Mouse (Mus musculus) v-Abl transformed pro-B cells (cell line): ENCODE results near the gene Prelp.

Source experiments
- in situ Hi-C, 2 experiments: fragments of 400-800 bp; cut with MboI; formaldehyde crosslinking; loops; one replicate each; pipeline ENCODE4 v1.15.1; 2025; ENCODE audit not compliant: unreplicated experiment in 2 of 2

The Prelp gene

DNA sequence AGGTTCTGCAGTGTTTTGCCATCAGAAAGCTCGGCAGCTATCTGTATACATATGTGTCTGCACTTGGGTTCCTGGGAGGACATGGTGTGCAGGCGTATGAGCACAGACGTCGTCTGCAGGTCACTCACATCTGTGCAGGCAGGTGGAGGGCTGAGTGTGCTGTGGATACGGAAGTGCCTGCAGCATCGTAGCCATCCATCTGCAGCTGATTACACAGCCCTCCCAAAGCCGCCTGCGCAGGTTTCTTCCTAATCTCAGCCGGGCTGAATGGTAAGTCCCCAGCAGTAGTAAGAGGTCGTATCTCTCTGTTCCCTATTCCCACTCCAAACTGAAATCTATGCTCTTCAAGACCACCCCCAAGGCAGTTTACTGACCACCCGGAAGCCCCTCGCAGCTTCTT lies 14.8 kb downstream of the Prelp start:
- in situ Hi-C loops: loop anchor here in 1 of 2 experiments (10.0 kb wide), 1 partner anchor 592 kb away; no protein-coding TSS in a partner anchor

DNA sequence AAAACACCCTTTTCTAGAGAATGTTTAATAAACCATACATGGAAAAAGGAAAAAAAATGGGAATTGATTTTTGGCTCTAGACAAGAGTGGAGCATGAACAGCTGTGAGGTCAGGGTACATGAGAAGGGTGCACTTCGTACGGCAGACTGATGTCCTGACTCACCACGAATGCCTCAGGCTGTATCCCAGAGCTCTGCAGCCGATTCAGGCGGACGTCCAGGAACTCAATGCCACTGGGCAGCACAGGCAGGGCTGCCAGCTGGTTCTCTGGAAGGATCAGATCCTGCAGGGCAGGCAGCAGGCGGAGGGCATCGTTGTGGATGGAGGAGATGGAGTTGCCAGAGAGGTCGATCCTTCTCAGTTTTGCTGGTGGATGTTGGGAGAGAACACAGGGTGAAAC lies 20.4 kb downstream of the Prelp start:
- in situ Hi-C loops: loop anchor here in 1 of 2 experiments (5.0 to 10.0 kb wide), 2 partner anchors 519 to 586 kb away; no protein-coding TSS in a partner anchor

DNA sequence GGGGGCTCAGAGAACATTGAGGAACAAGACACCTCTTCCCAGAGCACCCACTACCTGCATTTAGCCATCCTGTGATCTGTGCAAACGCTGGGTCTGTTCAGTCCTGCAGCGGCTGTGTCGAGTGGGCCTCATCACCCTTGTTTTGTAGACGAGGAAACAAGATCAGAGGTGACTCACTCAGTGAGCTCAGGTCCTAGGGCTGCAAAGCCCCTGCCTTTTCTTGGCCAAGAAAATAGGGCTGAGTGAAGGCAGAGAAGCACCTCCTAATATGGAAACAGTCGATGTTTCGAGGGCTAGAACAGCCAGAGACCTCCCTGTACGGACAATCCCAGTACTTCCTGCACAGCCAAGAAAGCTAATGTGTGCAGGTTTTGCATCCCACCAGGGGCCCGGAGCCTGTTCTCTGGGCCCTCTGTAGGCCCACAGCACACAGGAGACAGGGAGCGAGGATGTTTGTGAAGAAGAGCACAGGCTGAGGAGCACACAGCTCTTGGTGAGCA lies 22.1 kb downstream of the Prelp start:
- in situ Hi-C loops: loop anchor here (5.0 to 25.0 kb wide), 3 partner anchors 264 to 517 kb away; partner anchors contain the start of gene Snrpe (in 1 of the 2)

- in situ Hi-C loops: loop anchor here (5.0 to 25.0 kb wide), 3 partner anchors 262 to 515 kb away; partner anchors contain the start of gene Snrpe (in 1 of the 2)
Observed at GRCm38 (mm10) chr1:133897293-133897692, 23.9 kb downstream of the Prelp start.

- in situ Hi-C loops: loop anchor here (5.0 to 25.0 kb wide), 3 partner anchors 154 to 279 kb away; partner anchors contain the start of gene Snrpe (in 1 of the 2)
Observed at GRCm38 (mm10) chr1:133891489-133891888, 29.7 kb downstream of the Prelp start.

DNA sequence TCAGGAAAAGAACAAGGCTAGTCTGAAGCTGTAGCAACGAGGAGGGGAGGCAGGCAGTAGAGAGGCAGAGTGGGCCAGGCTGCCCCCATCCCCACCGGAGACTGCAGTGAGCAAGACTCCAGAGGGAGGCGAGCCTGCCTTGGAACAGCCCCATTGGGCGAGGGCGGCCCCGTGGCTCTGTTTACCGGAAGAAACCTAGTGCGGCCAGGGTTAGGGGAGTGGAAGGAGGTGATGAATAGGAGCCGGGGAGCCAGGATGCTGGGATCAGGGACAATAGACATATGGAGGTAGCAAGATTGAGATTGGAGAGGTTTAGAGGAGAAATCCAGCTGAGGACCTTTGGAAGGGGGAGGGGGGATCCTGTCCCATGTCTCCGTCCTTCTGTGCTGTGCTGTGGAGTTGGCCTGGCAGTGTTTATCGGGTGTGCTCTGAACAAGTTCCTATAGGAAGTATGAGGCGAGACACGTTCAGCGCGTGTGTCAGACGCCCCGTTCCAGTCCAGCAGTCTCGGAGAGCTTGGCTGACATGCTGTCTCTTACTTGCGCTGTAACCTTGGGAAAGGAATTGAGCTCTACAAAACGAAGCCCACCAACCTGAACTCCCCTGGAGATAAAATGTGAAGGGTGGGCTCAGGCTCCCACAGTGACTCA lies 31.1 kb downstream of the Prelp start:
- in situ Hi-C loops: loop anchor here (5.0 to 25.0 kb wide), 3 partner anchors 153 to 278 kb away; partner anchors contain the start of gene Snrpe (in 1 of the 2)

DNA sequence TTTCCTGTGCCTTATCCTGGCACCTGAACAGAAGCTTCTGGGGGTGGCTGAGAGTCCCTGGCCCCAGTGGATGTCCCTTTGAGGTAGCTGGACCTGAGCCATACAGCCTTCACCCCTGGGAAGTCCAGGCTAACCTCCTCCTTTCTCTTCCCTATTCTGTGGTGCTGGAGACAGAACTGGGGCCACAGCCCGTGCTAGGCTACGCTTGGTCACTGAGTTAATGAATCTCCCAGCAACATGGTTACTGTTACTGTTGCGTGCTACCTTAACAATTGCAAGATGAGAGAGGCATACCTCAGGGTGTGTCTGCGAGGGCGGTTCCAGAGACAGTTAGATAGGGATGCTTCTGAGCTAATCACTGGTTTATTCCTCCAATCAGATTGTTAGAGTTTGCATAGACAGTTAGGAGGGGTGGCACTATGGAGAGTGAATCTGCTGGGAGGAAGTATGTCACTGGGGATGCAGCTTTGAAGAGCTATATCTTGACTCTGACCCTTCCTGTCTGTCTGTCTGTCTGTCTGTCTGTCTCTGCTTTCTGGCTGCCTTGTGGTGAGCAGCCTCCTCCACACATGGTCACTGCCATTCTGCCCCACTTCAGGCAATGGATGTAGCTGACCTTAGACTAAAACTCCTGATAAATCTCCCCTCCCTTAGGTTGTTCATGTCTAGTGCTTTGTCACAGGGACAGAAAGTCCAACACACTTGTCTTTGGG lies 33.5 kb downstream of the Prelp start:
- in situ Hi-C loops: loop anchor here in 1 of 2 experiments (25.0 kb wide), 1 partner anchor 275 kb away; the partner anchor contains the start of gene Snrpe

- in situ Hi-C loops: loop anchor here in 1 of 2 experiments (25.0 kb wide), 1 partner anchor 275 kb away; the partner anchor contains the start of gene Snrpe
Observed at GRCm38 (mm10) chr1:133887044-133887443, 34.2 kb downstream of the Prelp start.

DNA sequence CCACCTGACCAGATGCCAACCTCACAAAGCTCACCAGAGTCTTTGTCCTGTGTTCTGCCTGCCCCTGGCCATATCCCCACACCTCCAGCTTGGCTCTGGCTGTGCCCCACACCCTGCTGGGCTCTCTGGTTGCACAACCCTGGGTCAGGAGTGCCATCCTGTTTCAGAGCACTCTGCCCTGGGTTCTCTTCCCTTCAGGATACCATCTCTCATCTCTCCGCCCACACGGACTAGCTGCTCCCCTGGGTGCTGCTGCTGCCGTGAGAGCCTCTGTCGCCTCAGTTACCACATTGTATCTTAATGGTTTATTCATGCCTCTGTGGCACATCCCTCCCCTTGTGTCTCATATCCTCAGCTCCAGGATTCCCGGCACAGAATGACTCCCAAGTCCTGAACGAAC lies 34.8 kb downstream of the Prelp start:
- in situ Hi-C loops: loop anchor here in 1 of 2 experiments (25.0 kb wide), 1 partner anchor 274 kb away; the partner anchor contains the start of gene Snrpe

DNA sequence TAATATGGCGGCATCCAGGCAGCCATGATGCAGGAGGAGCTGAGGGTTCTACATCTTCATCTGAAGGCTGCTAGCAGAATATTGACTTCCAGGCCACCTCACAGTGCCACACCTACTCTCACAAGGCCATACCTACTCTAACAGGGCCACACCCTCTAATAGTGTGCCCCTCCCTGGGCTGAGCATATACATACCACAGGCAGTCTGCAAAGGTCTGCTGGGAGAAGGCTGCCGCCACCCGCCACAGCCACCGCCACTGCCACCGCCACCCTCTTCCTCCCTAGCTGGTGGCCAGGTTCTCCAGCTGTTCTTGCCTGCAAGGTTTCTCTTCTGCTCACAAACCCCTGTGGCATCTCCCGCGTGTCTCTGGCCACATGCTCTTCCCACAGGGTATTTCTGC lies 35.4 kb downstream of the Prelp start:
- in situ Hi-C loops: loop anchor here in 1 of 2 experiments (25.0 kb wide), 1 partner anchor 274 kb away; the partner anchor contains the start of gene Snrpe

DNA sequence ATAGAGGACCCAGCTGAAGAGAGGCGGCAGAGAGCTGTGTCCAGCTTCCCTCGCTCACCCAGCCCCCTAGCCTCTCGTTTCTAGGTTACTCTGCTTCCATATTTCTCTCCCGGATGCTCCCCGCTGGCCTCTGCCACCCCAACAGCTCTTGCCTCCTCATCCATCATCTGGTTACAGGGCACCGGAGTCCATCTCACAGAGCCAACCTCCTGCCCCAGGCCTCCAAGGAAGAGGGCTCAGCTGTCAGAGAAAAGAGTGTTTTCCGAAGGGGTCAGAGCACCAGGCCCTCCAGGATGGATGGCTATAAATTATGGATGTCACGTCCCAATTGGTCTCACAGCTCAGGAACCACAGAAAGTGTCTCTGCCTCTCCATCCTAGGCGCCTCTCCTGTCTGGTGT lies 36.5 kb downstream of the Prelp start:
- in situ Hi-C loops: loop anchor here in 1 of 2 experiments (25.0 kb wide), 1 partner anchor 272 kb away; the partner anchor contains the start of gene Snrpe

- in situ Hi-C loops: loop anchor here in 1 of 2 experiments (25.0 kb wide), 1 partner anchor 272 kb away; the partner anchor contains the start of gene Snrpe
Observed at GRCm38 (mm10) chr1:133884090-133884489, 37.1 kb downstream of the Prelp start.

DNA sequence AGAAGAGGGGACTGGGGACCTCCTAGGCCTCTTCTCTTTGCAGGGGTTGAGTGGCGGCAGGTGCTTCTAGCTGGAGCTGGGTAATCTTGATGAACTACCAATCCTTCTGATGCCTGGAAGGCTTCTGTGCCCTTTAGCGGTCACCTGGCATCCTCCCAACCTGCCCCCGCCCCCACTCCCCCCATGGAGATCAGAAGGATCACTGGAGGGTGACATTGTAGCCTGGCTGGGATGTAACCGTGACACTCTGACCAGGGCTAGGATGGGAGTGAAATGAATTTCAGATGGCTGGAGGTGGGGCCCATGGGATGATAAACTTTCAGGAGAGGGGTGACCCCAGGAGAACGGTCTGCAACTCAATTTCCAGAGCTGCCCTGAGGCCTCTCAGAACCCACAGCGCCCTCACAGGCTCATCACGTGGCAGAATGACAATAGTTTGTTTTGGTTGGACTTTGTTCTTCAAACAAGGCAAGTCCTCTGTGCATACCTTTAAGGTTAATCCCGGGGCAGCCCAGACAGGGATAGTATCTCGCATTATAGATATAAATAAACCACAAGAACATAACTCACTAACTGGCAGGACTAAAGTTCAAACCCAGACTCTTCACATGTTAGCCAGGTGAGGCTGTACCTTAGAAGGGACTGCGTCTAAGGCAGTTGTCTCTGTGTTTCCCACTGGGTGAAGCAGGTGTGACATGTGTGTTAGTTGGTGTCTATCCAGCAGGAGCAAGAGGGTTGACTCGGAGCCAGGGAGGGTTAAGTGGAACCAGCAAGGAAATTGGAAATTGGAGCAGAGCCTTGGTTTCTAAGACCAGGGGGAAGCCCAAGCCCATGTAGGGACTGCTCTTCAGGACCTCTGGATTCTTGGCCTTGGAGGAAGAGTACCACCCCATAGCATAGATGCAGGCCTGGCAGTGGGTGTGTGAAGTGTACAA lies 38.7 kb downstream of the Prelp start:
- in situ Hi-C loops: loop anchor here in 1 of 2 experiments (25.0 kb wide), 1 partner anchor 270 kb away; the partner anchor contains the start of gene Snrpe

DNA sequence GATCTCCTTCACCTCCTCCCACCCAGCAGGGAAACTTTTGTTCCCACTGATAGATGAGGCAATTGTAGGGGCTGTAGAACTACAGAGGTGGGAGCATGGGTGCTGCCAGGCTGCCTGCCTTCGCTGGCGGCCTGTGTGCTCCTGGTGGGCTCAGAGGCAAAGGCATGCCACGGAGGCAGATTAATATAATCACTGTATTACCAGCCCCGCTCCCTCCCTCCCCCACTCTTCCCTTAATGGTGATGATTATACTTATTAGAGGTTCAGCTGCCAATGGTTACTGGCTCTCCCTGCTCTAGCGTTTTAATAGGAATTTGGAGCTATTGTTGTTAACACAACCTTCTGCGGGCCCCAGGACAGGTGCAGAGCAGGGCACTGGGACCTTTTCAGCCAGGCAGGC lies 39.4 kb downstream of the Prelp start:
- in situ Hi-C loops: loop anchor here in 1 of 2 experiments (25.0 kb wide), 1 partner anchor 270 kb away; the partner anchor contains the start of gene Snrpe

DNA sequence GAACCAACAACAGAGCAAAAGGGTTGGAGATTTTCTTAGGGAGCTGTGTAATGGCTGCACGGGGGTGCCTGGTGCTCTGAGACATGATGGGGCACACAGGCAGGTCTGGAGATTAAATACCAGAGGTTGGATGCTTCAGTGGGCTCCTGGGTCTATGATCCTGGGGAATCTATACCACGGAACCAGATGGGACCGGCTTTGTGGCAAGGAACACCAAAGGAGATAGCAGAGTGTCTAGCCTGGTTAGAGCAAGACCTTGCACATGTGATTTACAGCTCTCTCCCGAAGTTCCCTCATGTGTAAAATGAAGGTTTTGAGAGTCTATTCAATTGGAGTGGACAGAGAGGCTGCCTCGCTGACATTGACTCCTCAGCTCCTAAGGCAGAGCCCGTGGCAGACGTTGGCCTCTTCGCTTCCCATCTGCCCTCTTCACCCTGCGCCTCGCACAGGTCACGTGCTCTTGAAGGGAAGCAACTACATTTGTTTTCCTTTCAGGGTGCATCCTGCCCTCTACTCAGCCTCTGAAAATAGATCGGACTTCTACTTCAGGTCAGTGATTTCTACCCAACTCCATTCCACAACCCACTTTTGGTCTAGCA lies 42.3 kb downstream of the Prelp start:
- in situ Hi-C loops: loop anchor here in 1 of 2 experiments (25.0 kb wide), 1 partner anchor 267 kb away; the partner anchor contains the start of gene Snrpe

GRCm38 (mm10) chr1:133876936-133877335 lies 44.3 kb downstream of the Prelp start:
- in situ Hi-C loops: loop anchor here in 1 of 2 experiments (25.0 kb wide), 1 partner anchor 265 kb away; the partner anchor contains the start of gene Snrpe

GRCm38 (mm10) chr1:133873086-133873813 lies 48.0 kb downstream of the Prelp start:
- in situ Hi-C loops: no loop called here

DNA sequence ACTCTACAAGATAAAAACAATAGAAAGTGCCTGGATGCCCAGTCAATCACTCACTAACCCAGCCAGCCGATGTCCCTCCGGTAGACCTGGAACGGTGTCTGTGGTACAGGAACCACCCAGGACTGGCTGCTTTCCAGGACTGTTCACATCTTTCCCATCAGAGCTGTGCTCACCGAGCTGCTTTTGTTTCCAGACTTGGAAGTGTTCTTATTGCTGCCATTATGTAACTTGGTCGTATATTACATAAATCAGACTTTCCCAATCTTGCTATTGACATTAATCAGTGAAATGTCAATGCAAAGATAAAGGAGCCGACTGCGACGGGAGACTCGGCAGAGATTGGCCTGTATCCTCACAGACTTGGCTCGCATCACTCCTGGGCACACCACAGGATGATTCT lies 50.0 kb downstream of the Prelp start:
- in situ Hi-C loops: no loop called here
